Mouse (Mus musculus) thymus, adult 2 months (tissue): ENCODE data around the gene Immp2l. TPM values are rescaled to one million over a fixed set of nuclear protein-coding genes. Genes with fewer than 3 reads are reported as not detected.

Experiments used
- DNase-seq: peaks from one replicate; pipeline ENCODE4 v3.0.0; 2021
- H3K27ac ChIP-seq: fragments of 200-500 bp; 2 replicates; pipeline ENCODE4 v1.5.1; 2012; ENCODE audit warnings: low read length, control low read depth; ENCODE audit not compliant: control insufficient read depth, insufficient read depth
- H3K27me3 ChIP-seq: fragments of 200-500 bp; 2 replicates; pipeline ENCODE4 v1.6.1; 2012; ENCODE audit warnings: mild to moderate bottlenecking, low read length, moderate library complexity, mixed read lengths; ENCODE audit not compliant: control insufficient read depth, insufficient read depth
- H3K36me3 ChIP-seq: fragments of 200-500 bp; 2 replicates; pipeline ENCODE4 v1.6.1; 2012; ENCODE audit warnings: mild to moderate bottlenecking, low read length, moderate library complexity; ENCODE audit not compliant: control insufficient read depth, insufficient read depth
- H3K4me1 ChIP-seq: fragments of 200-500 bp; replicated peaks from 2 replicates; pipeline ENCODE4 v1.6.1; 2012; ENCODE audit warnings: low read length; ENCODE audit not compliant: control insufficient read depth, insufficient read depth
- H3K4me3 ChIP-seq: fragments of 200-500 bp; 2 replicates; pipeline ENCODE4 v1.5.1; 2012; ENCODE audit warnings: mild to moderate bottlenecking, low read length, control low read depth, moderate library complexity; ENCODE audit not compliant: control insufficient read depth, insufficient read depth
- CTCF ChIP-seq: fragments of 200-500 bp; IDR thresholded peaks from 2 replicates; pipeline ENCODE4 v1.5.1; 2012; ENCODE audit warnings: mild to moderate bottlenecking, control low read depth, low read length, moderate library complexity, borderline replicate concordance; ENCODE audit not compliant: control insufficient read depth, poor library complexity, insufficient read depth; ENCODE audit errors: extremely low read depth
- POLR2A ChIP-seq: fragments of 200-500 bp; IDR thresholded peaks from 2 replicates; pipeline ENCODE4 v1.6.1; 2012; ENCODE audit warnings: mild to moderate bottlenecking, low read length, control low read depth, moderate library complexity; ENCODE audit not compliant: control insufficient read depth, poor library complexity, insufficient read depth; ENCODE audit errors: extremely low read depth
- WGBS: fragments of 180-500 bp; shearing (Covaris S2); methylation state at CpG from one replicate; pipeline ENCODE4 v1.1.7; 2018; 5-methylcytosine and 5-hydroxymethylcytosine counted together
- polyA plus RNA-seq: library from polyadenylated mRNA; depleted of rRNA; stranded (reverse); fragments of >200 nt; gene quantifications from 2 replicates; pipeline ENCODE4 v1.2.3, GENCODE M21; 2012

Gene Immp2l
- polyA plus RNA-seq, 1 experiment = 6.3 TPM

GRCm38 (mm10) chr12:41428806-41429205 lies 404.9 kb downstream of the Immp2l start:
- Histone ChIP-seq H3K27me3 (no peaks in the 10 kb centered on the region), H3K36me3 (no peaks in the 10 kb centered on the region), H3K4me3 (no peak overlapping the region), H3K4me1 (no peaks in the 10 kb centered on the region), H3K27ac (no peak overlapping the region)
- no peak for TF ChIP-seq POLR2A
- no peak for TF ChIP-seq CTCF
- DNase-seq = no peak

- 90% methylated on average over 5 of the region's 5 CpGs for WGBS
- DNase-seq = no peak
- no peak overlapping the region for H3K27ac ChIP-seq
- H3K36me3 ChIP-seq = no peaks in the 10 kb centered on the region
- H3K4me1 ChIP-seq = no peaks in the 10 kb centered on the region
- TF ChIP-seq POLR2A (no peak), CTCF (no peak)
- no peak overlapping the region for H3K4me3 ChIP-seq
- no peaks in the 10 kb centered on the region for H3K27me3 ChIP-seq
Measured at GRCm38 (mm10) chr12:41436206-41436985, 412.5 kb downstream of the Immp2l start.

DNA sequence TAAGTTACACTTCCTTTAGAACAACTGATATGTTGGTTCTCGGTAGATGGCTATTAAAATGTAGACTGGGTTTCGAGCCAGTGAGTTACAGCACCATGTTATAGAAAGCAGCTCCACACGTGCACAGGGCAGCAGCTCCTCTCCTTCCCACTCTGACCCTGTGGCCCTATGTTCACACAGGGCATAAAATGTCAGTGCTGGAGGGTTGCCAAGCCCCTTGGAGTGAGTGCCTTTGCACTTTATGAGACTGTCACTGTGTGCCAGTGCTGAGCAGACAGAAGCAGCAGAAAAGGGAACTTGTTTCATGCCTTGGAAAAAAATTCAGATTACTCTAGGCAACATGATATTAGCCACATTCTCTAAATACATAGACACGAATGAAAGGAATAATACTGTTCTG lies 414.6 kb downstream of the Immp2l start:
- H3K4me1 ChIP-seq = no peaks in the 10 kb centered on the region
- TF ChIP-seq POLR2A (no peak), CTCF (no peak)
- H3K4me3 ChIP-seq = no peak overlapping the region
- 43% methylated on average over 4 of the region's 4 CpGs for WGBS
- H3K27ac ChIP-seq = no peak overlapping the region
- H3K36me3 ChIP-seq = no peaks in the 10 kb centered on the region
- no peaks in the 10 kb centered on the region for H3K27me3 ChIP-seq
- DNase-seq = no peak

DNA sequence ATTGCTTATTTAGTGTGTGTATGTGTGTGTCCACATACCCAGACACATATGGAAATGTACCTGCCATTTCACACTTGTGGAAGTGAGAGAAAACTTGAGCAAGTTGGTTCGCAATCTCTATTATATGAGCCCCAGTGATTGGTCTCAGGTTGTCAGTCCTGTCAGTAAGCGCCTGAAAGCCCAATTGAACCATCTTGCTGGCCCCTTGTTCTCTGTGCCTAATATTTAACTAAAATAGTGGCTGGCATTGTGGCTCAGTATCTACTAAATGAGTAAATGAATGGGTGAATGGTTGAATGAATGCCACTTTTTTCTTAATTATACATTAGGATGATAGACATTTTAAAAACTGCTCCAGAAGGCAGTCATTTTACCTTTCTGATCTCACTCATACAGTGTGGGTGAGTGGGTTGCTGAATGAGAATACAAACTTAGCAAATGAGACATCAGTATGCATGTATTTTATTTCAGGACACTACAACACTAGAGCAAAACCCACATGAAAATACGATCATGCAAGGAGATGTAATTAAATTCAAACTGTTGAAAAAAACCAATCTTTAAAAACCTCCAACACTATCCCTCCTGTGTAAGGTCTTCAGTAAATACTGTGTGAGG lies 444.6 kb downstream of the Immp2l start:
- H3K36me3 ChIP-seq = no peaks in the 10 kb centered on the region
- 95% methylated on average over 3 of the region's 3 CpGs for WGBS
- H3K4me3 ChIP-seq = no peak overlapping the region
- no peak overlapping the region for H3K27ac ChIP-seq
- H3K27me3 ChIP-seq = no peaks in the 10 kb centered on the region
- H3K4me1 ChIP-seq = no peaks in the 10 kb centered on the region
- TF ChIP-seq POLR2A (no peak), CTCF (no peak)
- DNase-seq = no peak

GRCm38 (mm10) chr12:41469096-41469801 lies 445.4 kb downstream of the Immp2l start:
- 90% methylated on average over 6 of the region's 6 CpGs for WGBS
- H3K4me3 ChIP-seq = no peak overlapping the region

GRCm38 (mm10) chr12:41481486-41481885 lies 457.6 kb downstream of the Immp2l start:
- H3K4me1 ChIP-seq = 0 out of 2 replicates have a peak, but pooled peaks cover 4% of the 10 kb centered on the region
- no peak for DNase-seq
- H3K36me3 ChIP-seq = no peaks in the 10 kb centered on the region
- 87% methylated on average over 2 of the region's 2 CpGs for WGBS
- no peak for TF ChIP-seq CTCF
- no peak overlapping the region for H3K27ac ChIP-seq
- no peaks in the 10 kb centered on the region for H3K27me3 ChIP-seq
- no peak overlapping the region for H3K4me3 ChIP-seq

More at GRCm38 (mm10) chr12:41469096-41469801, 445.4 kb downstream of the Immp2l start:
- no peak for TF ChIP-seq POLR2A
- no peak for TF ChIP-seq CTCF
- Histone ChIP-seq H3K36me3 (no peaks in the 10 kb centered on the region), H3K27ac (no peak overlapping the region), H3K4me1 (no peaks in the 10 kb centered on the region), H3K27me3 (no peaks in the 10 kb centered on the region)
- DNase-seq = no peak
